Mouse (Mus musculus) kidney, adult 8-10 months (tissue): Measurements from ENCODE around the gene Dmap1.

Experiments used
- DNase-seq, 2 experiments: peaks; one replicate each; pipeline ENCODE4 v3.0.0; 2022

Gene Dmap1

GRCm38 (mm10) chr4:117681931-117682461, at the start of gene Dmap1:
TSS of gene Dmap1 (minus strand) at chr4:117682273.
- DNase-seq, result peak; percentile 72 to 85

GRCm38 (mm10) chr4:117724112-117724511, 42.0 kb upstream of the Dmap1 start, which contains the start of gene Gm12845:
TSS of gene Gm12845 (plus strand) at chr4:117724412.
- no peak for DNase-seq

GRCm38 (mm10) chr4:117713303-117714098, 31.4 kb upstream of the Dmap1 start:
- no peak for DNase-seq

- DNase-seq, result no peak
These were observed 30.2 kb upstream of the Dmap1 start for GRCm38 (mm10) chr4:117712314-117712713.

- peak in 1 of 2 experiments; percentile 8 for DNase-seq
These were observed 26.9 kb upstream of the Dmap1 start for GRCm38 (mm10) chr4:117708780-117709550.

- peak in 1 of 2 experiments; percentile 56 for DNase-seq
These were observed 23.3 kb upstream of the Dmap1 start for GRCm38 (mm10) chr4:117705361-117705760.

- no peak for DNase-seq
These were observed 4.3 kb upstream of the Dmap1 start for GRCm38 (mm10) chr4:117686354-117686753.

GRCm38 (mm10) chr4:117683048-117683768, 1.1 kb upstream of the Dmap1 start:
- no peak for DNase-seq

- DNase-seq, result no peak
These were observed 390 bp upstream of the Dmap1 start for GRCm38 (mm10) chr4:117682463-117682862.

GRCm38 (mm10) chr4:117680963-117681362, 1.1 kb downstream of the Dmap1 start:
- DNase-seq, result no peak

- peak; percentile 54 to 82 for DNase-seq
These were observed 5.2 kb downstream of the Dmap1 start for GRCm38 (mm10) chr4:117676903-117677302.

- DNase-seq, result no peak
These were observed 8.2 kb downstream of the Dmap1 start for GRCm38 (mm10) chr4:117673901-117674300.

- no peak for DNase-seq
These were observed 10.0 kb downstream of the Dmap1 start for GRCm38 (mm10) chr4:117672042-117672441.

GRCm38 (mm10) chr4:117669874-117670273, 12.2 kb downstream of the Dmap1 start:
- no peak for DNase-seq

- DNase-seq, result no peak
These were observed 16.0 kb downstream of the Dmap1 start for GRCm38 (mm10) chr4:117666054-117666453.

- DNase-seq, result peak in 1 of 2 experiments; percentile 11
These were observed 16.5 kb downstream of the Dmap1 start for GRCm38 (mm10) chr4:117665531-117665930.

- no peak for DNase-seq
These were observed 17.5 kb downstream of the Dmap1 start for GRCm38 (mm10) chr4:117664411-117665137.

GRCm38 (mm10) chr4:117660001-117660400, 22.1 kb downstream of the Dmap1 start:
- peak; percentile 71 for DNase-seq

- peak; percentile 43 to 57 for DNase-seq
These were observed 23.3 kb downstream of the Dmap1 start for GRCm38 (mm10) chr4:117658582-117659444.

GRCm38 (mm10) chr4:117657646-117658045, 24.4 kb downstream of the Dmap1 start:
- DNase-seq, result no peak

GRCm38 (mm10) chr4:117656961-117657360, 25.1 kb downstream of the Dmap1 start:
- DNase-seq, result no peak
